Mouse (Mus musculus) embryonic facial prominence, embryonic 15.5 days (tissue): ENCODE data around the gene Tmem145. TPM values are rescaled to one million over a fixed set of nuclear protein-coding genes. Genes with fewer than 3 reads are reported as not detected.
"Not testable (repeated sequence)": the region's sequence is repeated elsewhere in the genome, so short reads cannot be mapped to it uniquely, and the experiment has no call there.

Experiments used
- ATAC-seq: fragments of 200-750 bp; cut with Nextera tagmentation; 2 replicates; pipeline ENCODE4 v1.8.0; 2017; ENCODE audit warnings: low read depth, moderate TSS enrichment; ENCODE audit not compliant: insufficient number of reproducible peaks, low FRiP score, low TSS enrichment
- H3K27ac ChIP-seq: fragments of 300-500 bp; sonication (generic); replicated peaks from 2 replicates; pipeline ENCODE4 v1.5.1; 2015; ENCODE audit warnings: mild to moderate bottlenecking, inconsistent platforms
- H3K27me3 ChIP-seq: fragments of 300-500 bp; sonication (generic); 2 replicates; pipeline ENCODE4 v1.6.1; 2015; ENCODE audit warnings: inconsistent platforms
- H3K36me3 ChIP-seq: fragments of 300-500 bp; sonication (generic); 2 replicates; pipeline ENCODE4 v1.6.1; 2015; ENCODE audit warnings: mild to moderate bottlenecking, inconsistent platforms
- H3K4me1 ChIP-seq: fragments of 300-500 bp; sonication (generic); 2 replicates; pipeline ENCODE4 v1.6.1; 2015; ENCODE audit warnings: inconsistent platforms
- H3K4me2 ChIP-seq: fragments of 300-500 bp; sonication (generic); replicated peaks from 2 replicates; pipeline ENCODE4 v1.6.1; 2015; ENCODE audit warnings: mild to moderate bottlenecking, inconsistent platforms
- H3K4me3 ChIP-seq: fragments of 300-500 bp; sonication (generic); replicated peaks from 2 replicates; pipeline ENCODE4 v1.5.1; 2015; ENCODE audit warnings: mild to moderate bottlenecking, inconsistent platforms
- H3K9ac ChIP-seq: fragments of 300-500 bp; sonication (generic); 2 replicates; pipeline ENCODE4 v1.6.1; 2015; ENCODE audit warnings: inconsistent platforms
- H3K9me3 ChIP-seq: fragments of 300-500 bp; sonication (generic); replicated peaks from 2 replicates; pipeline ENCODE4 v1.6.1; 2016; ENCODE audit warnings: inconsistent platforms
- WGBS: fragments of 180-500 bp; shearing (Covaris S2); methylation state at CpG from one replicate; pipeline ENCODE4 v1.1.7; 2015; 5-methylcytosine and 5-hydroxymethylcytosine counted together
- polyA plus RNA-seq: library from polyadenylated mRNA; unstranded; fragments of >200 nt; fragmentation: Nextera tagmentation; extraction: Ambion mirVana; gene quantifications from 2 replicates; pipeline ENCODE4 v1.2.1, GENCODE M21; 2015

Gene Tmem145
- polyA plus RNA-seq, 1 experiment from 2014 or later = 1.8 TPM

DNA sequence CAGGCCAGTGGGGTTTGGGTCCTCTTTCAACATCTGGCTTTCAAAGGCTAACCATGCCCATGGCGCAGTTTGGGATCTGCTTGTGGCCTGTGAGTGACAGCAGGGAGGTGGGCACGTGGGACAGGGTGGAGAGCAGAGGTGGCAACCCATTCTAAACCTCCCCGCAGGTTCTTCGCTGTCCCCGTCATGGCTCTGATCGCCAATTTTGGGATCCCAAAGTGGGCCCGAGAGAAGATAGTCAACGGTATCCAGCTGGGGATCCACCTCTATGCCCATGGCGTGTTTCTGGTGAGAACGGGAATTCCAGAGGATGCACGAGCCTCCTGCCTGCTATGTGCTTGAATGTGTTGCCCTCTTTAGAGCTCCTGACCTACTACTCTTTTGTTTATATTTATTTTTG lies 5.3 kb downstream of the Tmem145 start:
- no peaks in the 10 kb centered on the region for H3K36me3 ChIP-seq
- no peak overlapping the region for H3K4me3 ChIP-seq
- H3K9ac ChIP-seq = no peak overlapping the region
- no peak overlapping the region for H3K27ac ChIP-seq
- H3K4me2 ChIP-seq = no peak overlapping the region
- peaks cover 76% of the 10 kb centered on the region for H3K27me3 ChIP-seq
- ATAC-seq = no peak
- WGBS = 76% methylated on average over 11 of the region's 11 CpGs
- no peaks in the 10 kb centered on the region for H3K9me3 ChIP-seq
- H3K4me1 ChIP-seq = peaks cover 20% of the 10 kb centered on the region

- 39% methylated on average over 7 of the region's 7 CpGs for WGBS
- Histone ChIP-seq H3K36me3 (no peaks in the 10 kb centered on the region), H3K9me3 (no peaks in the 10 kb centered on the region), H3K9ac (no peak overlapping the region), H3K4me2 (no peak overlapping the region), H3K4me1 (peaks cover 31% of the 10 kb centered on the region), H3K4me3 (no peak overlapping the region), H3K27me3 (peaks cover 59% of the 10 kb centered on the region), H3K27ac (no peak overlapping the region)
- ATAC-seq = no peak
Observed at GRCm38 (mm10) chr7:25313325-25313724, 7.4 kb downstream of the Tmem145 start.

GRCm38 (mm10) chr7:25314606-25315305 lies 8.8 kb downstream of the Tmem145 start:
- H3K27me3 ChIP-seq = peaks cover 49% of the 10 kb centered on the region
- peak overlapping the region; percentile 96 for H3K4me2 ChIP-seq
- no peaks in the 10 kb centered on the region for H3K36me3 ChIP-seq
- no peak overlapping the region for H3K27ac ChIP-seq
- 2% methylated on average over 41 of the region's 51 CpGs for WGBS
- H3K9me3 ChIP-seq = no peaks in the 10 kb centered on the region
- peak overlapping the region; percentile 53 for H3K4me3 ChIP-seq
- peaks cover 35% of the 10 kb centered on the region for H3K4me1 ChIP-seq
- ATAC-seq = no peak
- peak overlapping the region; percentile 26; the same call in 1 of the 2 replicates for H3K9ac ChIP-seq

- Histone ChIP-seq H3K4me1 (peaks cover 35% of the 10 kb centered on the region), H3K9ac (peak overlapping the region; percentile 26), H3K36me3 (no peaks in the 10 kb centered on the region), H3K4me2 (peak overlapping the region; percentile 96), H3K4me3 (peak overlapping the region; percentile 53), H3K9me3 (no peaks in the 10 kb centered on the region), H3K27me3 (peaks cover 49% of the 10 kb centered on the region), H3K27ac (peak overlapping the region; percentile 13; the same call in 1 of the 2 replicates)
- no peak for ATAC-seq
- under 1% methylated on average over 67 of the region's 69 CpGs for WGBS
Observed at GRCm38 (mm10) chr7:25315306-25316041, 9.6 kb downstream of the Tmem145 start.

GRCm38 (mm10) chr7:25316532-25317445 lies 10.9 kb downstream of the Tmem145 start, which contains the start of gene Megf8:
Gene Megf8 (plus strand): TSS chr7:25317164.
- Histone ChIP-seq H3K9ac (peak within 1 kb of the TSS; percentile 66), H3K36me3 (no peaks in the 10 kb centered on the region), H3K4me2 (peak within 1 kb of the TSS; percentile 96), H3K4me1 (peaks cover 40% of the 10 kb centered on the region), H3K4me3 (peak within 1 kb of the TSS; percentile 64), H3K27ac (peak within 1 kb of the TSS; percentile 88), H3K9me3 (no peaks in the 10 kb centered on the region), H3K27me3 (peaks cover 39% of the 10 kb centered on the region)
- peak; percentile 99 for ATAC-seq
- under 1% methylated on average over 51 of the region's 52 CpGs for WGBS

DNA sequence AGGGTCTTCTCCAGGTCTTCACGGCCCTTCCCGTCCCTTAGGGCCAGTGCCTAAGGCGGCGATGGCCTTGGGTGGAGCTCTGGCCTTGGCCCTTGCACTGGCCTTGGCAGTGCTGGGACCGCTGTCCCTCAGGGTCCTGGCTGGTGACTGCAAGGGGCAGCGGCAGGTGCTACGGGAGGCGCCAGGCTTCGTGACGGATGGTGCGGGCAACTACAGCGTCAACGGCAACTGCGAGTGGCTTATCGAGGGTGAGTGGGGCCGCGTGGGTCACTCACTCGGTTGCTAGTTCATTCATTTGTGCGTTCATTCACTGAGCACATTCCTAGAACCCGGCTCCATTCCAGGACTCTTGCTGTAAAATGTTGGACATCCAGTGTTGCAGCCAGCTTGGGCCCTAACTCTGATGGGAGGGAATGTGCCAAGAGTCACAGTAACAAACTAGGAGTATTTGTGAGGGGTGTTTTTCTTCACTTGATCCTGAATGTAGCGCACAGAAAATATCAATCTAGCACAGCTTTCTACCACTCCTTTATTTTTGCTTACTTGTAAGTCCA lies 11.6 kb downstream of the Tmem145 start:
- peak overlapping the region; percentile 66 for H3K9ac ChIP-seq
- H3K4me3 ChIP-seq = peak overlapping the region; percentile 64
- WGBS = 11% methylated on average over 21 of the region's 21 CpGs
- H3K9me3 ChIP-seq = no peaks in the 10 kb centered on the region
- H3K4me1 ChIP-seq = peaks cover 45% of the 10 kb centered on the region
- peaks cover 32% of the 10 kb centered on the region for H3K27me3 ChIP-seq
- H3K4me2 ChIP-seq = peak overlapping the region; percentile 96
- H3K36me3 ChIP-seq = no peaks in the 10 kb centered on the region
- H3K27ac ChIP-seq = peak overlapping the region; percentile 88
- no peak for ATAC-seq

DNA sequence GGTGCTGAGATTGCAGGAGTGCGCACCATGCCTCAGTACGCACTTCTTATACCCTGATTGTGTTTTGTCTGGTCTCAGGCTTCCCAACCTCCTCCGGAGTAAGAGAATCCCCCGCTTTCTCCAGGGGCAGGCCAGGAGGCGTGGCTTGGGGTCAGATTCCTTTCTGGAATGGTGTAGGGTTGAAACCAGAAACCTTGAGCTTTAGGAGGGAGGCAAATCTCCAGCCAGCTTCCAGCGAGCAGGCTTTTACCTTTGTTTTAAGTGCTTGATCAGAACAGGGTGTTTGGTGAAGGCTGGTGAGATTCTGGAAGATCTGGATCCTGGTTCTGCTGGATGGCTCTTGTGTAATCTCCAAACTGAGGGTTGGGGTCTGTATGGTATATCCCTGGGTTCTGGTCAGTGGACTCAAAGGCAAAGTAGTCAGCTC lies 16.2 kb downstream of the Tmem145 start:
- Histone ChIP-seq H3K27me3 (no peaks in the 10 kb centered on the region), H3K9me3 (no peaks in the 10 kb centered on the region), H3K9ac (peak overlapping the region; percentile 2; the same call in 1 of the 2 replicates), H3K4me1 (peaks cover 25% of the 10 kb centered on the region), H3K36me3 (no peaks in the 10 kb centered on the region; the same call in 1 of the 2 replicates), H3K4me2 (peak overlapping the region; percentile 34), H3K27ac (peak overlapping the region; percentile 87), H3K4me3 (peak overlapping the region; percentile 26)
- peak; percentile 86 for ATAC-seq
- WGBS = 5% methylated on average over 6 of the region's 6 CpGs

GRCm38 (mm10) chr7:25323219-25323618 lies 17.3 kb downstream of the Tmem145 start:
- 75% methylated on average over 2 of the region's 2 CpGs for WGBS
- H3K9me3 ChIP-seq = no peaks in the 10 kb centered on the region
- H3K9ac ChIP-seq = no peak overlapping the region
- ATAC-seq = no peak
- H3K4me1 ChIP-seq = peaks cover 15% of the 10 kb centered on the region
- peaks cover 8% of the 10 kb centered on the region; the same call in 1 of the 2 replicates for H3K36me3 ChIP-seq
- no peak overlapping the region for H3K27ac ChIP-seq
- H3K4me3 ChIP-seq = no peak overlapping the region
- H3K4me2 ChIP-seq = no peak overlapping the region
- no peaks in the 10 kb centered on the region for H3K27me3 ChIP-seq

DNA sequence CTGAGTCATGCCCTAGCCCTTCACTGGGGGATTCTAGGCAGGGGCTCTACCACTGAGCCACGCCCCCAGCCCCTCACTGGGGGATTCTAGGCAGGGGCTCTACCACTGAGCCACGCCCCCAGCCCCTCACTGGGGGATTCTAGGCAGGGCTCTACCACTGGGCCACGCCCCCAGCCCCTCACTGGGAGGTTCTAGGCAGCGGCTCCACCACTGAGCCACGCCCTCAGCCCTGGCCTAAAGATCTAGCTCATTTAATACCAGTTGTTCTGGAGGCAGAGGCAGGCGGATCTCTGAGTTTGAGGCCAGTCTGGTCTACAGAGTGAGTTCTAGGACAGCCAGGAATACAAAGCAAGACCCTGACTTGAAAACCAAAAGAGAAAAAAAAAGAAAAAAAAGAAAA lies 19.5 kb downstream of the Tmem145 start:
- not testable (repeated sequence) for H3K9ac ChIP-seq, H3K4me2 ChIP-seq, ATAC-seq, H3K9me3 ChIP-seq, H3K4me3 ChIP-seq, H3K27me3 ChIP-seq, H3K27ac ChIP-seq
- Histone ChIP-seq H3K4me1 (peaks cover 10% of the 10 kb centered on the region), H3K36me3 (peaks cover 19% of the 10 kb centered on the region)
- 89% methylated on average over 6 of the region's 6 CpGs for WGBS

- ATAC-seq = no peak
- Histone ChIP-seq H3K36me3 (peaks cover 27% of the 10 kb centered on the region), H3K4me2 (no peak overlapping the region), H3K4me1 (peaks cover 10% of the 10 kb centered on the region), H3K9me3 (no peaks in the 10 kb centered on the region), H3K4me3 (no peak overlapping the region), H3K9ac (no peak overlapping the region), H3K27ac (no peak overlapping the region), H3K27me3 (no peaks in the 10 kb centered on the region)
- WGBS = 64% methylated on average over 8 of the region's 8 CpGs
Observed at GRCm38 (mm10) chr7:25326233-25326632, 20.3 kb downstream of the Tmem145 start.
